Mouse (Mus musculus) heart, postnatal 25 days (tissue): ENCODE data around the gene Gm10644. TPM values are rescaled to one million over a fixed set of nuclear protein-coding genes. Genes with fewer than 3 reads are reported as not detected.

ENCODE experiments used
- DNase-seq: peaks from one replicate; pipeline ENCODE4 v3.0.0; 2022; ENCODE audit warnings: low spot score
- intact Hi-C: fragments of 180-260 bp; cut with DNase I; formaldehyde crosslinking; loops from one replicate; pipeline ENCODE4 v1.15.1; 2025
- total RNA-seq, 2 experiments: library from RNA; stranded (reverse); gene quantifications; 2 replicates each; pipeline ENCODE4 v1.2.3; 2021

Gene Gm10644
- total RNA-seq, 2 experiments from 2014 or later = 0.61 to 0.70 TPM

DNA sequence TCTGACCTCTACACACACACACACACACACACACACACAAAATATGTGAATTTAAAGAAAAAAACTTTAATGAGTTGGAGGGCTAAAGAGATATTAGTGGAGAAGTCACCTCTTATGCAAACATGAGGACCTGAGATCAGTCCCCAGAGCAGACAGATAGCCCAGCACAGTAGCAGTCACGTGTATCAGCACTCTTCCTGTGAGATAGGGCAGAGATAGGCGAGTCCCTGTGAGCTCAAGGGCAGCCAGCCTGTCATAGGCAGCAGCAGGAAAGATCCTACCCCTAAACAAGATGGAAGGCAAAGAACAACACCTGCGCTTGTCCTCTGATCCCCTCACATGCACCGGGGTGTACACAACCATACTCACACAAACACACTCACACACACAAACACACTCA, 27.4 kb upstream of the Gm10644 start:
- intact Hi-C loops = no loop called here
- DNase-seq = no peak

DNA sequence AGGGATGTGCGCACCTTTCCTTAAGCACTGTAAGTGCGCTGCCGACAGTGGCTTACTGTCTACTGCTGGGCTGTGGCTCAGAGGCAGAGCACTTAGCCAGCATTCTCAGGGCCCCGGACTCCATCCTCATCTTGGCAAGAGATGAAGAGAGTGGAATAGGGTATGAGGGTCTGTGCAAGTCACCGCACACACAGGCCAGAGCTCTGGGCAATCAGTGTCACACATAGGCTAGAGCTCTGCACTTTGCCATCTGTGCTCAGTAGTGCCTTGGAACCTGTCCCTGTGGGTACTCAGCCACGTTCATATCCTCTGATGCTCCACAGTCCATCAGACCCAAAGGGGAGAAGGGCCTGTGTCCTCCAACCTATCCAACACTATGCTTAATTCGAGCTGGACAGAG, 26.5 kb upstream of the Gm10644 start:
- DNase-seq = no peak
- intact Hi-C loops = no loop called here

- intact Hi-C loops = no loop called here
- DNase-seq = peak; percentile 64
Observed at GRCm38 (mm10) chr8:83980845-83981244, 25.8 kb upstream of the Gm10644 start.

DNA sequence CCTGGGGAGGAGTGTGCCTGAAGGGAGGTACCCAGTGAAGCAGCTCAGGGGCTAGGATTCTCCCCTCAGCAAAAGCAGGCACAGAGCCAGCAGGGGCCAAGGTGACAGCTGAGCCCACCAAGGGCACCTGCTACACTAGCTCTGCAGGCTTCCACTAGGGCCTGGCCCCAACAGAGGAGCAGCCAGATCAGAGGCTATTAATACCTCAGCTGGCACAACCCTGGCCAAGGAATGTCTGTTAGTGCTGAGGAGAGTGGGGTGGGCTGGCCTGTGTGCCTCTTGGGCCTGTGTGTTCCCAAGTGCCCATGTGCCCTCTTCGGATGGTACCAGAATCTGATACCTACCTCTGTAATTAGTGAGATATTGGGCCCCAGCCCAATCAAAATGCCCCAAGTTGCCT, 25.2 kb upstream of the Gm10644 start:
- intact Hi-C loops = no loop called here
- DNase-seq = no peak

DNA sequence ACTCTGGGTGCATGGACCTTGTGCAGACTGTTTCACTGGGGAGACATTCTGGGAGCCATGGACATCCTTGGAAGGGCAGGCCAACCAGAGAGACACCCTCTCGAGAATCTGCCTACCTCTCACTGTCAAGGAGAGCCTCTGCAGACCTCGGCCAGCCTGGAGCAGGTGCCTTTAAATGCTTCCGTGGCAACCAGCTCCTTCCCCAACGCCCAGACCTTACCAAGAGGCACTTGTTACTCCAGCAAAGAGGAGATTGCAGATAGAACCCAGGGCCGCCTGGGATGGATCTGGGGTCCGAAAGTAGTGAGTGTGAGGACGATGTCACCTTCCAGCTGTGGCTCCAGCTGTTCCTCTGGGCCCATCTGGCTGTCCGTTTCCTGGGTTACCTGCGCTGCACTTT, 23.2 kb upstream of the Gm10644 start:
- no peak for DNase-seq
- intact Hi-C loops = no loop called here

DNA sequence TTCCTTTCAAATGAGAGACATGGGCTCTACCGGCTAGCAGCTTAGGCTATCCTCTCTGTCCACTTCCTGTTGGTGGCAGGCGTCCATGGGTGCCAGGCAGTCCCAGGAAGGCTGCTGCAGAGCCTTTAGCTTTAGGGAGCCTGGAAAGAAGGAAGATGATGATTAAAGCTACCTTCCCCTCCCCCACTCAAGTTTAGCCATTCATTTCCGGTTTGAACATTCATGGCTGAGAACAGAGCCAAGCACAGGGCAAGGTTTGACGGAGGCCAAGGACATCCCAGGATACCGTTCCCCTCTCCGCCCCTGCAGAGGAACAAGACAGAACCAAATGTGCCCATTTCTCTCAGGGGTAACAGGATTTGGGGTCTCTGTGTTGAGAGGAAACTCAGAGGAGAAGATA, 22.6 kb upstream of the Gm10644 start:
- no peak for DNase-seq
- intact Hi-C loops = no loop called here

GRCm38 (mm10) chr8:83976779-83977350, 21.9 kb upstream of the Gm10644 start:
- no peak for DNase-seq
- intact Hi-C loops = no loop called here

DNA sequence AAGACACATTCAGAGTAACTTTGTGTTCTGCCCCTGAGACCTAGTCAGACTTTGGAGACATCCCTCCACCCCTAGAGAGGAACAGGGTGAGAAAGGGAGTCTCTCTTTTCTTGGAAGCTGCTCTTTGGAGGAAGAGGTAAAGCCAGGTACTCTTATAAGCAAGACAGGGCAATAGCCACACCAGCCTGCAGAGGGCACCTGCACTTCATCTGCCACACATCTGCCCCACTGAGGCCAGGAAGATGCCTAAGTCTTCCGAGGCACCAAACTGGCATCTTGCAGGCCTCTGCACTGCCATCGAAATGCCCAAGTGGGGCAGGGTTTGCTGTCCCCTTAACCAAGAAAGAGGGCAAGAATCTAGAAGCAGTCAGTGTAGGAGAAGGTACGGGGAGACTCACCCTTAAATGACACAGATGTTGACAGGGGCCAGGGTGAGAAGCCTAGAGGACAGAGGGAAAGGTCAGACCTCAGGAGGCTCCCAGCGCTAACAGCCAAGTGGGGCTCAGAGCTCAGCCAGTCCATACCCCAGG, 21.2 kb upstream of the Gm10644 start:
- no peak for DNase-seq
- intact Hi-C loops = no loop called here

- no peak for DNase-seq
- intact Hi-C loops = loop anchor here (2.0 kb wide), 1 partner anchor 20 kb away; no protein-coding TSS in a partner anchor
Observed at GRCm38 (mm10) chr8:83974521-83974920, 19.5 kb upstream of the Gm10644 start.

GRCm38 (mm10) chr8:83973161-83974031, 18.4 kb upstream of the Gm10644 start:
- intact Hi-C loops = loop anchor here (2.0 kb wide), 1 partner anchor 21 kb away; no protein-coding TSS in a partner anchor
- DNase-seq = no peak

DNA sequence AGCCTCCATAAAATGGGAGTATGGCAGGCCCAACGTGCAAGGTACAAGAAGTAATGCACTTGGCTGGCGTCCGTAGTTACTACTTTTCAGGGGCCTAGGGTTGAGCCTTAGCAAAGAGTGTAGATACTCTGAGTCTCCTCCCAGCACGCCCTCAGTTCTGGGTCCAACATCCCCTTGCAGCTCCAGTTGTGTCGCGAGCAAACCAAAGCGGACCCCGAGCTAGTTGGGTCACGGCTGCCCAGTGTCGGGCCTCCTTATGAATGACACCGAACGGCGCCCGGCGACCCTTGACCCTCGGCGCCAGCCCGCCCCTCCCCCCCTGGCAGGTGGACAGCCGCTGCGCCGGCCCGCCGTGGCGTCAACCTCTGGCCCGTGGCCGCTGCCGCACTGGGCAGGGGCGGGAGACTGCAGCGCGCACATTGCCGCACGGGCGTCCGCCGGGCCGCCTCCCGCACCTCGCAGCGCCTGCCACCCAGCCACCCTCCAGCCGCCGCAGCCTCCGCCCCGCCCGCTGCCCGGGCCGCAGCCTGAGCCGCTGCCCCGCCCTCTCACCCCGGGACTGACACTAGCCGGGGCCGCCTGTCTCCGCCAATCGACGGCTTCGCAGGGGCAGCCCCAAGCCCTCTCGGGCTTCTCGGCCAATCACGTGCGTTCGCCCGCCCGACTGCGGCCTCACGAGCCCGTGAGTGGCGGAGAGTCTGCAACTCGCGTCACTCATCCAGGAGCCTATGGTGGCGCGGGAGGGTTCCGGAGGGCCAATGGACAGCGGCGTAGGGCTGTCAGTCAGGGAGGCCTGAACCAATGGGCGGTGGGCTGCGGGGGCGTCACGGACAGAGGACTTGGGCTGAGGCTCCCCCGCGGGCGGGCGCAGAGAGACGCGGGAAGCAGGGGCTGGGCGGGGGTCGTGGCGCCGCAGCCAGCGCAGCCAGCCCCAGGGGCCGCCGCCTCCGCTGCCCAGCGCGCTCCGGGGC, 17.4 kb upstream of the Gm10644 start, which contains the start of gene Prkaca:
Gene Prkaca (plus strand): TSS at position 844 of the 971 bp plus-strand sequence.
- peak; percentile 99 for DNase-seq
- intact Hi-C loops = no loop called here

- no peak for DNase-seq
- intact Hi-C loops = no loop called here
Observed at GRCm38 (mm10) chr8:83971661-83972060, 16.7 kb upstream of the Gm10644 start.

DNA sequence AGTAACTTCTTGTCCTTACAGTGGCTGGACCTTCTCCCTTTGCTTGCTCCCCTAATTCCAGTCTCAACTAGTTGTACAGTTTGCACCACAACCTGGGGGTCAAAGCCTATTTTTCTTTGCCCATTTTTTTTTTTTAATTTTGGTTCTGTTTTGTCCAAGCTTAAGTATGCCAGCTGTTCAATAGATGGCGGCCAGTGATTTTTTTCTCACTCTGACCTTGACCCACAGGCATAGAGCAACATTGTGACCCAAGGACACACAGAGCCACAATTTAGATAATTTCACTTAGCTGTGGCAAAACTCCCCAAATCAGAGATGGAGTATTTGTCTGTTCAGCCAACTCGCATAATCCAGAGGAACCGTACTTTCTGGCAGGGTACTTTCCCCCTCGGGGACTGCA, 16.1 kb upstream of the Gm10644 start:
- intact Hi-C loops = no loop called here
- DNase-seq = no peak

DNA sequence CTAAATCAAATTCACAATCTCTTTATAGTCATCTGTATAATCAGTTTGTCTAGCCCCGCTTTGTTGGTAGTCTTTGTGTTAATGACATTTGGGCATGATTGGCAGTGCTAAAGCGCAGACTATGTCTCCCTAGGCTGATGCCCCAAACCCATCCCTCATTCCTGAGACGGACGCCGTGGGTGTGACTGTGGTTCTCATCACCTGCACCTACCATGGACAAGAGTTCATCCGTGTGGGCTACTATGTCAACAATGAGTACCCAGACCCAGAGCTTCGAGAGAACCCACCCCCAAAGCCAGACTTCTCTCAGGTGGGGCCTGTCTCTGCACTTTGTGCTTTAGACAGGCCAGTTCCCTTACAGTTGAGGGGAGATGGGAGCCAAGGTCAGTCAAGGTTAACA, 12.7 kb upstream of the Gm10644 start:
- intact Hi-C loops = no loop called here
- DNase-seq = no peak

GRCm38 (mm10) chr8:83964015-83964765, 9.2 kb upstream of the Gm10644 start:
- intact Hi-C loops = no loop called here
- DNase-seq = no peak

GRCm38 (mm10) chr8:83956789-83957188, 1.8 kb upstream of the Gm10644 start:
- no peak for DNase-seq

DNA sequence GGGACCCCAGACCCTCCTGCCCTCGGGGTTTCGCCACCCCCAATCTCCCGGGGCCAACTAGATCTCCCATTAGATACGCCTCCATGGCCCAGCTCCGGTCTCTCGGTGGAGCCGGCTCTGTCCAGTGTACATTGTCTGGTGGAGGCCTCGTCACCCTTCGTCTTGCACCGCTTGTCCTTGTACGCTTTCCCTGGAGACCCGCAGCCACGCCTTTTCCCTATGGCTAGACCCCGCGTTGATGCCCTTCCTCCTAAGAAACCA, 883 bp upstream of the Gm10644 start:
- intact Hi-C loops = loop anchor here (1.0 to 10.0 kb wide), 4 partner anchors 60 to 511 kb away; no protein-coding TSS in a partner anchor
- no peak for DNase-seq

More at GRCm38 (mm10) chr8:83956789-83957188, 1.8 kb upstream of the Gm10644 start:
- intact Hi-C loops = loop anchor here (5.0 to 10.0 kb wide), 3 partner anchors 172 to 512 kb away; no protein-coding TSS in a partner anchor

- intact Hi-C loops = loop anchor here (1.0 to 10.0 kb wide), 4 partner anchors 58 to 510 kb away; no protein-coding TSS in a partner anchor
- no peak for DNase-seq
Observed at GRCm38 (mm10) chr8:83954749-83955105, 278 bp downstream of the Gm10644 start.

- intact Hi-C loops = no loop called here
- no peak for DNase-seq
Observed at GRCm38 (mm10) chr8:83945540-83945939, 9.5 kb downstream of the Gm10644 start.
